Mouse (Mus musculus) adipocyte (in vitro differentiated cells): ENCODE measurements around the gene Phactr1.

Experiments used
- DNase-seq: peaks from one replicate; pipeline ENCODE4 v3.0.0-alpha.2; 2016; ENCODE audit warnings: low spot score

The Phactr1 gene

GRCm38 (mm10) chr13:42759170-42759569 is 78.7 kb downstream of the Phactr1 start:
- DNase-seq: no peak

DNA sequence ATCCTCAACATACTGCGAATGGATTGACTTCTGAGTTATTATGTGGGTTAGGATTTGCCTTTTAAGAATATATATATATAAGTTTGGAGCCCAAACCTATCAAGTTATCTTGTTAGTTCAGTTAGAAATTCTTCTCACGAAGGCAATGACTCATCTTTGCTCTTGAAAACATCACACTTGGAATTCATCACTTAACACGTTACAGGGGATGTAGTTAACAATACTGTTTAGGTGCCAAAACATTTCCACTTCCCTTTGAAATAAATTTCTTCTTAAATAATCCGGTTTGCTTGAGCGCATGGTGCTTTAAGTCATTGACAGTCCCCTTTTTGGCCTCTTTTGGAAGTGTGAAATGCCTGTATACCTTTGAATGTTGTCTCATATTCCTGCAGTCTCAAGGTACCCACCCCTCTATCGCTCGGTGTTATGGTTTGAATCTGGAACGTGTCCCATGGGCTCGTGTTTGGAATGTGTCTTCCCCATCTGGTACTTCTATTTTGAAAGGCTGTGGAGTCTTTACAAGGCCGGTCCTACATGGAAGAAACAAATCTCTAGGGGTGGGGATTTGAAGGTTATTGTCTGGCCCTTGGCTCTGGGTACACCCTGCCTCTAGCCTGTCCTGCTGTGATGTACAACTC is 80.6 kb downstream of the Phactr1 start:
- DNase-seq: no peak

DNA sequence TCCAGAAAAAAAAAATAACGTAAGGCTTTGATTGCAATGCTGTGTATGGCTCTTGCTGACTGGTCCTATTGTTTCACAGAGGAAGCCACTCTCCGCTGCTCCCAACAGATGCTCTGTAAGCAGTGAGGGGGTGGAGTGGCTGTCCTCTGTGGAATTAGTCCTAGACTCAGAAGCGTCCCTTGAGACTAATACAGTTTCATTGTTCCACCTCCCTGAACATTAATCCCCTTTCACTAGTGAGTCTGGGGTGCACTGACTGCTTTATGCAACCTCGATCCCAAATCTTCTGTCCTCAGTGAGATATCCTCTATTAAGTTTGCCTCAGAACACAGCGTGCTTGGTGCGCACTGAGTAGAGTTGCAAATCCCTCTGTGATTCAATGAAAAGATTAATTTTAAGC is 91.9 kb downstream of the Phactr1 start:
- no peak for DNase-seq

DNA sequence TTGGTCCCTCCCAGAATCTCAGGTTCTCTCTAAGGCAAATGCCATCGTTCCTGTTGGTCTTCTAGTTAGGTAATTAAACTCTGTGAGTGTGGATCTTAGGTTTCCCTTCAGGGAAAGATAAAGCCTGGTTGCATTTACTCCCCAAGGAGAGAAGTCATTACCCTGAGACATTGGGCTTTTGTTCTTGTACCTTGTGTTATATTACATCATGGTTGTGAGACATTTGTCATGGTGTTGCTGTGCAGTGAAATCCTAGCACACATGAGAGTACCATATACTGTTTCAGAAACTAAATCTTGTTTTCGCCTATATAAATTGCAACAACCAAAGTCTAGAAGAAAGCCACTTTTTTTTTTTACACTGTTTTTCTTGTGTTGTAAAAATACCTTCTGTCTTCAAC is 93.6 kb downstream of the Phactr1 start:
- DNase-seq: no peak

- DNase-seq: no peak
Measured at GRCm38 (mm10) chr13:42782151-42782550, 101.7 kb downstream of the Phactr1 start.

- DNase-seq: no peak
Measured at GRCm38 (mm10) chr13:42789221-42789620, 108.8 kb downstream of the Phactr1 start.

GRCm38 (mm10) chr13:42792279-42792678 is 111.9 kb downstream of the Phactr1 start:
- peak; percentile 14 for DNase-seq

GRCm38 (mm10) chr13:42800523-42800922 is 120.1 kb downstream of the Phactr1 start:
- DNase-seq: no peak

- DNase-seq: no peak
Measured at GRCm38 (mm10) chr13:42804314-42804713, 123.9 kb downstream of the Phactr1 start.

DNA sequence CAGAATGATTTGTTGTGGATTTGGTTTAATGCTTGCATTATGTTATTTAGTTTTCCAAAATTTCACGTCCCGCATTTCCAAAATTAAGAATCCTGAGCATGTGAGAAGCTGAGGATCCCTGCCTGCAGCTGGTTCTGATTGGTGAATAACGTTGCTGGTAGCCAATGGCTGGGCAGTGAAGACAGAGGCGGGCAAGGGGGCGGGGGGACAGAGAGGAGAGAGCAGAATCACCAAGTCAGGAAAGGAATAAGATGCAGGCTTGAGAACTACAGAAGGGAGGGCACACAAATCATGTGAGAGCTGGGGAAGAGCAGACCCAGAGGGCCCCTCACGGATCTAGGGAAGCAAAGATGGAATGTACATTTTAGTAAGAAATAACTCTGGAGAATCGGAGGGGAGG is 132.3 kb downstream of the Phactr1 start:
- no peak for DNase-seq

- DNase-seq: peak; percentile 11
Measured at GRCm38 (mm10) chr13:42818378-42818777, 138.0 kb downstream of the Phactr1 start.

DNA sequence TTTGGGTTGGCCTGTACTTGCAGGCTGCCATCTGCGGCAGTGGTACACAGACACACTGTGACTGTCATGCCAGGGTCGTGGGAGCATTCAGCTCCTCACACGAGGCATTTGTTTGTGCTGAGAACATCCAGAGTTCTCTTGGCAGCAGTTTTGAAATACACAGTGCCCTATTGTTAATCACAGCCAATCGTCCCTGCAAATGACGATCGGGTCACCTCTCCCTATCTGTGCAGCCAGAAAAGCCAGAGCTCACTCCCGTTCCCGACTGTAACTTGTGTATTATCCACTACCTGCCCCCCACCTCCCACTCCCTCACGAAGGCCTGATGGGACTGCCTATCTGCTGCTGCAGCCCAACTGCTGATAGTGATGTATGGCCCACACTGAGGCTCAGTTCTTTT is 140.1 kb downstream of the Phactr1 start:
- no peak for DNase-seq

GRCm38 (mm10) chr13:42821426-42822106 is 141.1 kb downstream of the Phactr1 start:
- DNase-seq: no peak

GRCm38 (mm10) chr13:42822545-42822944 is 142.1 kb downstream of the Phactr1 start:
- DNase-seq: peak; percentile 77

- no peak for DNase-seq
Measured at GRCm38 (mm10) chr13:42823875-42824274, 143.5 kb downstream of the Phactr1 start.

- peak; percentile 5 for DNase-seq
Measured at GRCm38 (mm10) chr13:42826602-42827001, 146.2 kb downstream of the Phactr1 start.

DNA sequence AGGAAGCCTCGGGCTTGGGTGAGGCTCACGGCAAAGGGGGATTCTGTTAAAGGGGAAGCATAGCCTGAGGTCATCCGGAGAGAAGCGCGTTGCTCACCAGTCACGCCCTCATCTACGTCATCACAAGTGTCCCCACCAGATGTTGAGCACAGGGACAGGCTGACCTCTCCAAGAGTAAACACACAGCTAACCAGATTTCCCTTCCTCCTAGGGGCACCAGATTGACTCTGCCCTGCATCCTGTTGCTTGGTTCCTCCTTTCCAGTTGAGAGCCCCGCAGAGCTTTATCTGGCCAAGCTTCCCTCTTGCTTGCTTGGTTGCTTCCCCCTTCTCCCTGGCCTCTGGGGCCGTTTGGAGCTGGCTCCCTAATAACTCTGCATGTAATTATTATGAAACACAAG is 148.6 kb downstream of the Phactr1 start:
- DNase-seq: no peak

DNA sequence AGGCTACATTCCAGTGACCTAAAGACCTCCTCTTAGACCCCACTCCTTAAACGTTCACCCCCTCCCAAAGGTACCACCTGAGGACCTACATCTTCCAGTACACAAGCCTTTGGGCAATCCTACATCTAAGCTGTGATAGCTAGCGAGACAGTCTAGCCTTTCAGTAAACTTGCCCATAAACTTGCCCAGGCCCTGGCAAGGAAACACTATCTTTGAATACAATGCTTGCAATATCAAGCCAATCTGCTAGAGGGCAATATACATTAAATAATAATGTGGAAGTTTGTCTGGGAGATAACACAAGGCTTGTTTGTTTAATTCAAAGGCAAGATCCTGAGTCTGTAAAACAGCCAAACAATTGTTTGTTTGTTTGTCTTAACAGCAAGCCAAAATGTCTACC is 155.0 kb downstream of the Phactr1 start:
- DNase-seq: peak; percentile 59

GRCm38 (mm10) chr13:42839358-42839757 is 158.9 kb downstream of the Phactr1 start:
- no peak for DNase-seq

DNA sequence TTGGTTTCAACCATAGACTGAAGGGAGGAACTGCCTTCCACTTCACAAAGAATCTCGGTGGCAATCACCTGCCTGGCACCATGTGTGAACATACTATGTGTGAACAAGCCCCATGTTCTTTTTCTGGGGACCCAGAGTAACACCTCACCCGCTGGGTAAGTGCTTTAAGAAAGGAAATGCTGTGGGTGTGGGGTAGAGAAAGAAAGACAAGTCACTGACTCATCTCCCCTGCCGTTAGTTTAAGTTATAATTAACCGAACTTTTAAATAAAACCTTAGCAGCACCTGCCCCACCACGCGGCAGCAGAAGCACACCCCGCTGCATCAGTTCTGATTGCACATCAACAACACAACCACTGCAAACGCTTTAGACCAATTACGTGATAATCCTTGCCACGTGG is 171.7 kb downstream of the Phactr1 start:
- no peak for DNase-seq

GRCm38 (mm10) chr13:42853900-42854595 is 173.6 kb downstream of the Phactr1 start:
- DNase-seq: no peak

DNA sequence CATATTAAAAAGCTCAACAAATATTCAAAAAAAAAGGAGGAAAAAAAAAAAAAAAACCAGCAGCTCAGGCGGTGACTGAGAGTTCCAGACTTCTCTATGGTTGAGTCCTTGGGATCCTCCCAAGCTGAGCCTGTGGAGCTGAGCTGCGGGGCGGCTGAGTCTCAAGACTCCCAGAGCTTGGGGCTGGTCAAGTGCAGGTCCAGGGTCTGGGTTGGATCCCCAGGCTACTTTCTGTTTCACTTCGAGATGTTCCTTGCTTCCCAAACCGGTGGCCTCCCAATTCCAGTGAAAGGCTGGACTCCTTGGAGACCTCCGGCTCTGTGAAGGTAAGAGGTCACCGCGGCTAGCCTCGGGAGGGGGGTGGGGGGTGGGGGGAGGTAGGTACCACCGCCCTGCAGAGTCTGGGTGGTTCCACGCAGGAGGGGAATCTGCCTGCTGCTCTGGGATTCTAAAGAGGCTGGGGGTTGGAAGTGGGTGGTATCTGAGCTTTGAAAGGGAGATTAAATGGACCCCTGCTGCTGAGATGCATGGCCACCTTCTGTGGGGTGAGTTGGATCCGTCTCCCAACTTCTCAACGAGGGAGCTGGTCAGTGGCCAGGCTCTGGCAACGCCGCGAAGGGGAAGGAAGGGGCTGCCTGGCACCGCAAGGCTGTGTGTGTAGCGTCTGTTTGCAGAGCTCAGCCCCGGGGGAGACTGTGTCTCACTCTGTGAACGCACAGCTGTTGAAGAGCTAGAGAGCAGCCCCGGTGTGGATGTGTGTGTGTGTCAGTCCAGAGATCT is 185.9 kb downstream of the Phactr1 start:
- DNase-seq: peak; percentile 33
